8 mouse cellular contexts compared by ENCODE assay signal in genomic region chr4:44004126-44004525, GRCm38 (mm10). TPM values are rescaled to one million over a fixed set of nuclear protein-coding genes. Genes with fewer than 3 reads are reported as not detected.
A peak's percentile ranks its signal among the peaks of the same experiment; 100 is the strongest.
DNase-seq lines count a peak whose midpoint lies in the region; ATAC-seq and TF ChIP-seq lines count a peak whose summit lies in the region.

TSS of gene Clta (plus strand) at chr4:44004452.

- no peak within 1 kb of the TSS for H3K4me2 ChIP-seq in embryonic facial prominence, embryonic 12.5 days (replicated peaks)
- no peak within 1 kb of the TSS for H3K4me2 ChIP-seq in heart, embryonic 12.5 days
- no peak within 1 kb of the TSS for H3K4me2 ChIP-seq in midbrain, embryonic 16.5 days (ENCODE audit: low read length)

- H3K4me1 ChIP-seq in testis, adult 2 months (ENCODE audit: control insufficient read depth, insufficient read depth, low read length) = no peaks in the 10 kb centered on the region
- H3K4me1 ChIP-seq in embryonic facial prominence, embryonic 12.5 days = no peaks in the 10 kb centered on the region
- H3K4me1 ChIP-seq in heart, embryonic 12.5 days (replicated peaks) = no peaks in the 10 kb centered on the region
- no peaks in the 10 kb centered on the region for H3K4me1 ChIP-seq in midbrain, embryonic 16.5 days (ENCODE audit: control insufficient read depth, insufficient read depth, low read length)

- WGBS in embryonic facial prominence, embryonic 12.5 days = 87% methylated on average over 5 of the region's 5 CpGs
- WGBS in heart, embryonic 12.5 days = 74% methylated on average over 5 of the region's 5 CpGs
- 91% methylated on average over 5 of the region's 5 CpGs for WGBS in midbrain, embryonic 16.5 days

- H3K4me3 ChIP-seq in testis, adult 2 months (ENCODE audit: control insufficient read depth, low read depth, low read length) = no peak within 1 kb of the TSS
- no peak within 1 kb of the TSS for H3K4me3 ChIP-seq in embryonic facial prominence, embryonic 12.5 days
- H3K4me3 ChIP-seq in heart, embryonic 12.5 days = no peak within 1 kb of the TSS
- no peak within 1 kb of the TSS for H3K4me3 ChIP-seq in midbrain, embryonic 16.5 days (ENCODE audit: low read depth, low read length)

- H3K36me3 ChIP-seq in testis, adult 2 months (ENCODE audit: control insufficient read depth, insufficient read depth, low read length) = no peaks in the 10 kb centered on the region
- H3K36me3 ChIP-seq in embryonic facial prominence, embryonic 12.5 days = no peaks in the 10 kb centered on the region
- no peaks in the 10 kb centered on the region for H3K36me3 ChIP-seq in heart, embryonic 12.5 days
- no peaks in the 10 kb centered on the region for H3K36me3 ChIP-seq in midbrain, embryonic 16.5 days (ENCODE audit: control insufficient read depth, insufficient read depth, low read length)

- ATAC-seq in embryonic facial prominence, embryonic 12.5 days (ENCODE audit: insufficient number of reproducible peaks, insufficient read depth, low FRiP score, low TSS enrichment) = no peak
- peak; percentile 59; the same call in 1 of the 2 replicates for ATAC-seq in heart, embryonic 12.5 days (ENCODE audit: insufficient number of reproducible peaks, low FRiP score)
- ATAC-seq in midbrain, embryonic 16.5 days = no peak

- no peak for DNase-seq in testis, postnatal 10 days (ENCODE audit: low spot score)
- DNase-seq in left cerebral cortex, postnatal 10 days (ENCODE audit: extremely low spot score in 1 of 2, low spot score in 2 of 2) = no peak
- no peak for DNase-seq in cerebellum, postnatal 10 days
- no peak for DNase-seq in urinary bladder, postnatal 25 days (ENCODE audit: low spot score)

- no peak for TF ChIP-seq CTCF in testis, adult 2 months (IDR thresholded peaks at IDR 0.05; ENCODE audit: control insufficient read depth, insufficient read depth, insufficient replicate concordance, low read depth, low read length)

- intact Hi-C loops in left cerebral cortex, postnatal 10 days (cut with DNase I) = no loop called here

- no peak within 1 kb of the TSS for H3K9ac ChIP-seq in embryonic facial prominence, embryonic 12.5 days
- no peak within 1 kb of the TSS for H3K9ac ChIP-seq in heart, embryonic 12.5 days
- H3K9ac ChIP-seq in midbrain, embryonic 16.5 days (ENCODE audit: low read depth, low read length) = no peak within 1 kb of the TSS

- H3K27me3 ChIP-seq in testis, adult 2 months (ENCODE audit: control insufficient read depth, insufficient read depth, low read length) = no peaks in the 10 kb centered on the region
- H3K27me3 ChIP-seq in embryonic facial prominence, embryonic 12.5 days = no peaks in the 10 kb centered on the region
- no peaks in the 10 kb centered on the region for H3K27me3 ChIP-seq in heart, embryonic 12.5 days (replicated peaks)
- H3K27me3 ChIP-seq in midbrain, embryonic 16.5 days (ENCODE audit: control insufficient read depth, insufficient read depth, low read depth, low read length) = no peaks in the 10 kb centered on the region

- no peak for TF ChIP-seq POLR2A in testis, adult 2 months (IDR thresholded peaks at IDR 0.05; ENCODE audit: control insufficient read depth, low read depth, low read length)

- no peak within 1 kb of the TSS for H3K27ac ChIP-seq in testis, adult 2 months (ENCODE audit: control insufficient read depth, insufficient read depth, low read depth, low read length)
- no peak within 1 kb of the TSS for H3K27ac ChIP-seq in embryonic facial prominence, embryonic 12.5 days
- H3K27ac ChIP-seq in heart, embryonic 12.5 days (ENCODE audit: poor library complexity, severe bottlenecking) = no peak within 1 kb of the TSS
- H3K27ac ChIP-seq in midbrain, embryonic 16.5 days (ENCODE audit: low read length) = no peak within 1 kb of the TSS

- H3K9me3 ChIP-seq in embryonic facial prominence, embryonic 12.5 days = no peaks in the 10 kb centered on the region
- H3K9me3 ChIP-seq in heart, embryonic 12.5 days (replicated peaks) = no peaks in the 10 kb centered on the region
- H3K9me3 ChIP-seq in midbrain, embryonic 16.5 days (replicated peaks; ENCODE audit: control insufficient read depth, low read length, poor library complexity, severe bottlenecking) = no peaks in the 10 kb centered on the region

RNA-seq across cellular contexts. Expression of gene Clta, which starts in this region (rescaled TPM):
- polyA plus RNA-seq in testis, adult 2 months (2012; rRNA removed) = 23.1 and 29.0 TPM in 2 replicates
- 254 and 261 TPM in 2 replicates for polyA plus RNA-seq in embryonic facial prominence, embryonic 12.5 days (2016; fragmentation: Nextera tagmentation; extraction: Ambion mirVana)
- 153 and 163 TPM in 2 replicates for polyA plus RNA-seq in heart, embryonic 12.5 days (2016; fragmentation: Nextera tagmentation; extraction: Ambion mirVana)
- total RNA-seq in left cerebral cortex, postnatal 10 days (2021) = 100 to 1,000 TPM; 333 to 335 TPM
- 340 and 348 TPM in 2 replicates for polyA plus RNA-seq in midbrain, embryonic 16.5 days (2015; fragmentation: Nextera tagmentation; extraction: Ambion mirVana)
